Mouse (Mus musculus) neural tube, embryonic 13.5 days (tissue): ENCODE data around the gene Sptb. TPM values are rescaled to one million over a fixed set of nuclear protein-coding genes. Genes with fewer than 3 reads are reported as not detected.

Source experiments
- ATAC-seq: fragments of 200-750 bp; cut with Nextera tagmentation; 2 replicates; pipeline ENCODE4 v1.8.0; 2017; ENCODE audit warnings: low read depth, mild to moderate bottlenecking, moderate TSS enrichment, moderate library complexity
- H3K27ac ChIP-seq: fragments of 300-500 bp; sonication (generic); replicated peaks from 2 replicates; pipeline ENCODE4 v1.5.1; 2015; ENCODE audit warnings: moderate library complexity, mild to moderate bottlenecking, inconsistent platforms
- H3K27me3 ChIP-seq: fragments of 300-500 bp; sonication (generic); 2 replicates; pipeline ENCODE4 v1.6.1; 2015; ENCODE audit warnings: mild to moderate bottlenecking, inconsistent platforms
- H3K36me3 ChIP-seq: fragments of 300-500 bp; sonication (generic); 2 replicates; pipeline ENCODE4 v1.6.1; 2015; ENCODE audit warnings: mild to moderate bottlenecking, inconsistent platforms
- H3K4me1 ChIP-seq: fragments of 300-500 bp; sonication (generic); replicated peaks from 2 replicates; pipeline ENCODE4 v1.6.1; 2015; ENCODE audit warnings: inconsistent platforms
- H3K4me2 ChIP-seq: fragments of 300-500 bp; sonication (generic); 2 replicates; pipeline ENCODE4 v1.6.1; 2015; ENCODE audit warnings: inconsistent platforms, mild to moderate bottlenecking, moderate library complexity
- H3K4me3 ChIP-seq: fragments of 300-500 bp; sonication (generic); 2 replicates; pipeline ENCODE4 v1.5.1; 2015; ENCODE audit warnings: mild to moderate bottlenecking, inconsistent platforms
- H3K9ac ChIP-seq: fragments of 300-500 bp; sonication (generic); 2 replicates; pipeline ENCODE4 v1.6.1; 2015; ENCODE audit warnings: moderate library complexity, mild to moderate bottlenecking, inconsistent platforms
- H3K9me3 ChIP-seq: fragments of 300-500 bp; sonication (generic); 2 replicates; pipeline ENCODE4 v1.6.1; 2016; ENCODE audit warnings: inconsistent platforms
- whole genome bisulfite sequencing: fragments of 180-500 bp; shearing (Covaris S2); methylation state at CpG from one replicate; pipeline ENCODE4 v1.1.7; 2015; 5-methylcytosine and 5-hydroxymethylcytosine counted together
- polyA plus RNA-seq: library from polyadenylated mRNA; unstranded; fragments of >200 nt; fragmentation: Nextera tagmentation; extraction: Ambion mirVana; gene quantifications from 2 replicates; pipeline ENCODE4 v1.2.1, GENCODE M21; 2015

Sptb gene
- polyA plus RNA-seq, 1 experiment from 2014 or later: 2.7 TPM

- ATAC-seq: no peak
- H3K9me3 ChIP-seq: no peaks in the 10 kb centered on the region
- H3K4me3 ChIP-seq: no peak overlapping the region
- peaks cover 14% of the 10 kb centered on the region for H3K4me1 ChIP-seq
- 83% methylated on average over 1 of the region's 1 CpGs for WGBS
- H3K36me3 ChIP-seq: 0 out of 2 replicates have a peak, but pooled peaks cover 5% of the 10 kb centered on the region
- no peak overlapping the region for H3K4me2 ChIP-seq
- no peak overlapping the region for H3K27ac ChIP-seq
- H3K27me3 ChIP-seq: no peaks in the 10 kb centered on the region
- no peak overlapping the region for H3K9ac ChIP-seq
Measured at GRCm38 (mm10) chr12:76579806-76580205, 130.5 kb downstream of the Sptb start.

- H3K4me2 ChIP-seq: no peak overlapping the region
- H3K4me3 ChIP-seq: no peak overlapping the region
- no peak overlapping the region for H3K27ac ChIP-seq
- H3K27me3 ChIP-seq: no peaks in the 10 kb centered on the region
- H3K36me3 ChIP-seq: 0 out of 2 replicates have a peak, but pooled peaks cover 5% of the 10 kb centered on the region
- no peaks in the 10 kb centered on the region for H3K9me3 ChIP-seq
- WGBS: 87% methylated on average over 2 of the region's 2 CpGs
- peaks cover 14% of the 10 kb centered on the region for H3K4me1 ChIP-seq
- no peak for ATAC-seq
- no peak overlapping the region for H3K9ac ChIP-seq
Measured at GRCm38 (mm10) chr12:76578465-76578864, 131.9 kb downstream of the Sptb start.

GRCm38 (mm10) chr12:76577858-76578257 lies 132.5 kb downstream of the Sptb start:
- no peak overlapping the region for H3K4me3 ChIP-seq
- no peak overlapping the region for H3K9ac ChIP-seq
- H3K9me3 ChIP-seq: no peaks in the 10 kb centered on the region
- H3K36me3 ChIP-seq: 0 out of 2 replicates have a peak, but pooled peaks cover 5% of the 10 kb centered on the region
- no peak overlapping the region for H3K4me2 ChIP-seq
- no peak for ATAC-seq
- no peaks in the 10 kb centered on the region for H3K27me3 ChIP-seq
- H3K27ac ChIP-seq: no peak overlapping the region
- WGBS: 92% methylated on average over 16 of the region's 16 CpGs
- H3K4me1 ChIP-seq: peaks cover 10% of the 10 kb centered on the region

GRCm38 (mm10) chr12:76576806-76577205 lies 133.5 kb downstream of the Sptb start:
- Histone ChIP-seq H3K27ac (no peak overlapping the region), H3K36me3 (0 out of 2 replicates have a peak, but pooled peaks cover 5% of the 10 kb centered on the region), H3K9ac (no peak overlapping the region), H3K4me2 (no peak overlapping the region), H3K4me3 (no peak overlapping the region), H3K9me3 (no peaks in the 10 kb centered on the region), H3K4me1 (no peaks in the 10 kb centered on the region), H3K27me3 (no peaks in the 10 kb centered on the region)
- ATAC-seq: no peak
- WGBS: 95% methylated on average over 8 of the region's 8 CpGs

GRCm38 (mm10) chr12:76576061-76576460 lies 134.3 kb downstream of the Sptb start:
- no peak for ATAC-seq
- no peak overlapping the region for H3K27ac ChIP-seq
- H3K9me3 ChIP-seq: no peaks in the 10 kb centered on the region
- no peaks in the 10 kb centered on the region for H3K4me1 ChIP-seq
- H3K4me3 ChIP-seq: no peak overlapping the region
- no peak overlapping the region for H3K9ac ChIP-seq
- 89% methylated on average over 9 of the region's 9 CpGs for WGBS
- 0 out of 2 replicates have a peak, but pooled peaks cover 5% of the 10 kb centered on the region for H3K36me3 ChIP-seq
- no peaks in the 10 kb centered on the region for H3K27me3 ChIP-seq
- H3K4me2 ChIP-seq: no peak overlapping the region

- H3K27me3 ChIP-seq: no peaks in the 10 kb centered on the region
- H3K4me2 ChIP-seq: no peak overlapping the region
- H3K27ac ChIP-seq: no peak overlapping the region
- 0 out of 2 replicates have a peak, but pooled peaks cover 5% of the 10 kb centered on the region for H3K36me3 ChIP-seq
- 94% methylated on average over 6 of the region's 6 CpGs for WGBS
- no peak overlapping the region for H3K4me3 ChIP-seq
- H3K9ac ChIP-seq: no peak overlapping the region
- no peaks in the 10 kb centered on the region for H3K9me3 ChIP-seq
- ATAC-seq: no peak
- no peaks in the 10 kb centered on the region for H3K4me1 ChIP-seq
Measured at GRCm38 (mm10) chr12:76574815-76575214, 135.5 kb downstream of the Sptb start.

GRCm38 (mm10) chr12:76573381-76573780 lies 137.0 kb downstream of the Sptb start:
- H3K27ac ChIP-seq: no peak overlapping the region
- H3K9ac ChIP-seq: no peak overlapping the region
- 93% methylated on average over 6 of the region's 6 CpGs for WGBS
- ATAC-seq: no peak
- H3K27me3 ChIP-seq: no peaks in the 10 kb centered on the region
- 0 out of 2 replicates have a peak, but pooled peaks cover 5% of the 10 kb centered on the region for H3K36me3 ChIP-seq
- no peaks in the 10 kb centered on the region for H3K4me1 ChIP-seq
- H3K4me3 ChIP-seq: no peak overlapping the region
- H3K4me2 ChIP-seq: no peak overlapping the region
- H3K9me3 ChIP-seq: no peaks in the 10 kb centered on the region

GRCm38 (mm10) chr12:76572261-76573251 lies 137.8 kb downstream of the Sptb start:
- Histone ChIP-seq H3K4me1 (no peaks in the 10 kb centered on the region), H3K4me2 (no peak overlapping the region), H3K4me3 (no peak overlapping the region), H3K27ac (no peak overlapping the region), H3K36me3 (0 out of 2 replicates have a peak, but pooled peaks cover 5% of the 10 kb centered on the region), H3K27me3 (no peaks in the 10 kb centered on the region), H3K9me3 (no peaks in the 10 kb centered on the region), H3K9ac (no peak overlapping the region)
- WGBS: 80% methylated on average over 27 of the region's 27 CpGs
- ATAC-seq: no peak

GRCm38 (mm10) chr12:76571266-76571665 lies 139.1 kb downstream of the Sptb start:
- H3K9ac ChIP-seq: no peak overlapping the region
- H3K27ac ChIP-seq: no peak overlapping the region
- H3K4me1 ChIP-seq: no peaks in the 10 kb centered on the region
- ATAC-seq: no peak
- no peak overlapping the region for H3K4me2 ChIP-seq
- H3K9me3 ChIP-seq: no peaks in the 10 kb centered on the region; the same call in 1 of the 2 replicates
- no peaks in the 10 kb centered on the region for H3K27me3 ChIP-seq
- 82% methylated on average over 10 of the region's 10 CpGs for WGBS
- H3K36me3 ChIP-seq: no peaks in the 10 kb centered on the region
- no peak overlapping the region for H3K4me3 ChIP-seq

GRCm38 (mm10) chr12:76570221-76570940 lies 140.0 kb downstream of the Sptb start:
- no peak overlapping the region for H3K27ac ChIP-seq
- H3K4me2 ChIP-seq: no peak overlapping the region
- H3K4me1 ChIP-seq: no peaks in the 10 kb centered on the region
- no peak overlapping the region for H3K4me3 ChIP-seq
- H3K36me3 ChIP-seq: no peaks in the 10 kb centered on the region
- no peaks in the 10 kb centered on the region; the same call in 1 of the 2 replicates for H3K9me3 ChIP-seq
- WGBS: 76% methylated on average over 9 of the region's 9 CpGs
- no peaks in the 10 kb centered on the region for H3K27me3 ChIP-seq
- no peak for ATAC-seq
- no peak overlapping the region for H3K9ac ChIP-seq

GRCm38 (mm10) chr12:76566284-76566683 lies 144.1 kb downstream of the Sptb start:
- Histone ChIP-seq H3K9ac (no peak overlapping the region), H3K4me2 (no peak overlapping the region), H3K4me3 (no peak overlapping the region), H3K9me3 (no peaks in the 10 kb centered on the region; the same call in 1 of the 2 replicates), H3K27me3 (no peaks in the 10 kb centered on the region), H3K27ac (no peak overlapping the region), H3K36me3 (no peaks in the 10 kb centered on the region), H3K4me1 (no peaks in the 10 kb centered on the region)
- 92% methylated on average over 10 of the region's 10 CpGs for WGBS
- no peak for ATAC-seq

- no peak for ATAC-seq
- Histone ChIP-seq H3K9ac (no peak overlapping the region), H3K27ac (no peak overlapping the region), H3K4me1 (0 out of 2 replicates have a peak, but pooled peaks cover 1% of the 10 kb centered on the region), H3K4me2 (no peak overlapping the region), H3K27me3 (no peaks in the 10 kb centered on the region), H3K9me3 (no peaks in the 10 kb centered on the region; the same call in 1 of the 2 replicates), H3K36me3 (no peaks in the 10 kb centered on the region), H3K4me3 (no peak overlapping the region)
- WGBS: 87% methylated on average over 4 of the region's 4 CpGs
Measured at GRCm38 (mm10) chr12:76562196-76562595, 148.2 kb downstream of the Sptb start.
